Mouse (Mus musculus) testis, adult 2 months (tissue): ENCODE results near the gene 5730507C01Rik.
A peak's percentile ranks its signal among the peaks of the same experiment; 100 is the strongest.

ENCODE experiments used
- CTCF ChIP-seq: fragments of 200-500 bp; IDR thresholded peaks from 2 replicates; pipeline ENCODE4 v1.5.1; 2012; ENCODE audit warnings: low read depth, mild to moderate bottlenecking, inconsistent platforms, low read length, moderate library complexity; ENCODE audit not compliant: control insufficient read depth, insufficient read depth, insufficient replicate concordance
- POLR2A ChIP-seq: fragments of 200-500 bp; IDR thresholded peaks from 2 replicates; pipeline ENCODE4 v1.6.1; 2012; ENCODE audit warnings: low read depth, mild to moderate bottlenecking, inconsistent platforms, low read length, moderate library complexity; ENCODE audit not compliant: control insufficient read depth

DNA sequence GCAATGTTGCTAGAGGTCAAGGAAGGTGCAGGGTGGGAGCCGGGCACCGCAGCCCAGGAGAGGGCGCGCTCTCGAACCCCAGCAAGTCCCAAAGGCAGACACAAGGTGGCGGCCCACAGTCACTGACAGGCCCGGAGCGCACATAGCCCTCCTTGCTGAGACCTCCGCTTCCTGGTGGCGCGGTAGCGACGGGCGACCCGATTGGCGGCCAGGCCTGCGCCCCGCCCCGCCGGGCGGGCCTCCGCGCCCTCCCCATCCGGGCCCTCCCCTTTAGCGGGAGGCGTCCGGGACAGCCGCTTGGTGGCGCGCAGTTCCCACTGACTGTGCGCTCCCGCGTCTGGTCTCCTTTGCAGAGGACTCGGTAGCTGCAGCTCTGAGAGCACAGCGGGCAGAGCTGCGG, at the start of gene 5730507C01Rik:
- TF ChIP-seq POLR2A, result peak; percentile 39; the same call in 1 of the 2 replicates
- TF ChIP-seq CTCF, result peak; percentile 14; the same call in 1 of the 2 replicates
